Mouse (Mus musculus) limb, embryonic 14.5 days (tissue): ENCODE results near the gene Zc3h7a. TPM values are rescaled to one million over a fixed set of nuclear protein-coding genes. Genes with fewer than 3 reads are reported as not detected.

Experiments
- ATAC-seq: fragments of 200-750 bp; cut with Nextera tagmentation; 2 replicates; pipeline ENCODE4 v1.8.0; 2017; ENCODE audit warnings: low read depth, moderate number of reproducible peaks, moderate TSS enrichment; ENCODE audit not compliant: low FRiP score
- DNase-seq: peaks from one replicate; pipeline ENCODE4 v3.0.0-alpha.2; 2015; ENCODE audit warnings: low spot score
- H3K27ac ChIP-seq: fragments of 300-500 bp; sonication (generic); replicated peaks from 2 replicates; pipeline ENCODE4 v1.5.1; 2014; ENCODE audit warnings: low read depth, mild to moderate bottlenecking, low read length, moderate library complexity, mixed read lengths
- H3K27me3 ChIP-seq: fragments of 300-500 bp; sonication (generic); 2 replicates; pipeline ENCODE4 v1.6.1; 2014; ENCODE audit warnings: low read length, mixed read lengths; ENCODE audit not compliant: control insufficient read depth, insufficient read depth
- H3K36me3 ChIP-seq: fragments of 300-500 bp; sonication (generic); 2 replicates; pipeline ENCODE4 v1.6.1; 2014; ENCODE audit warnings: mild to moderate bottlenecking, low read length, moderate library complexity, mixed read lengths; ENCODE audit not compliant: control insufficient read depth, insufficient read depth
- H3K4me1 ChIP-seq: fragments of 300-500 bp; sonication (generic); 2 replicates; pipeline ENCODE4 v1.6.1; 2014; ENCODE audit warnings: antibody characterized with exemption, low read length, mixed read lengths; ENCODE audit not compliant: control insufficient read depth, insufficient read depth
- H3K4me2 ChIP-seq: fragments of 300-500 bp; sonication (generic); replicated peaks from 2 replicates; pipeline ENCODE4 v1.6.1; 2014; ENCODE audit warnings: low read depth, mild to moderate bottlenecking, low read length, moderate library complexity; ENCODE audit not compliant: severe bottlenecking
- H3K4me3 ChIP-seq: fragments of 300-500 bp; sonication (generic); replicated peaks from 2 replicates; pipeline ENCODE4 v1.5.1; 2014; ENCODE audit warnings: low read length
- H3K9ac ChIP-seq: fragments of 300-500 bp; sonication (generic); 2 replicates; pipeline ENCODE4 v1.6.1; 2014; ENCODE audit warnings: mild to moderate bottlenecking, low read depth, low read length, moderate library complexity; ENCODE audit not compliant: severe bottlenecking
- H3K9me3 ChIP-seq: fragments of 300-500 bp; sonication (generic); 2 replicates; pipeline ENCODE4 v1.6.1; 2016; ENCODE audit warnings: low read length; ENCODE audit not compliant: control insufficient read depth
- POLR2A ChIP-seq: fragments of 200-500 bp; IDR thresholded peaks from 2 replicates; pipeline ENCODE4 v1.8.0; 2012; ENCODE audit warnings: inconsistent platforms, mild to moderate bottlenecking, moderate library complexity, borderline replicate concordance; ENCODE audit not compliant: insufficient read depth, insufficient read length; ENCODE audit errors: extremely low read depth
- WGBS: fragments of 180-500 bp; shearing (Covaris S2); extraction: QIAGEN DNeasy Blood & Tissue Kit; methylation state at CpG from one replicate; pipeline ENCODE4 v1.1.7; 2014; 5-methylcytosine and 5-hydroxymethylcytosine counted together
- polyA plus RNA-seq, 2 experiments: library from polyadenylated mRNA; depleted of rRNA in 1 of 2; stranded (reverse) in 1 of 2; unstranded in 1 of 2; fragments of >200 nt; fragmentation: Nextera tagmentation in 1 of 2; extraction: Ambion mirVana in 1 of 2; gene quantifications; 2 replicates each; pipeline versions ENCODE4 v1.2.1 to v1.2.3; 2012 to 2014

Zc3h7a gene
- polyA plus RNA-seq (2012; rRNA removed) (191 and 218 TPM in 2 replicates), polyA plus RNA-seq (2014; fragmentation: Nextera tagmentation; extraction: Ambion mirVana) (94.9 and 105 TPM in 2 replicates)

DNA sequence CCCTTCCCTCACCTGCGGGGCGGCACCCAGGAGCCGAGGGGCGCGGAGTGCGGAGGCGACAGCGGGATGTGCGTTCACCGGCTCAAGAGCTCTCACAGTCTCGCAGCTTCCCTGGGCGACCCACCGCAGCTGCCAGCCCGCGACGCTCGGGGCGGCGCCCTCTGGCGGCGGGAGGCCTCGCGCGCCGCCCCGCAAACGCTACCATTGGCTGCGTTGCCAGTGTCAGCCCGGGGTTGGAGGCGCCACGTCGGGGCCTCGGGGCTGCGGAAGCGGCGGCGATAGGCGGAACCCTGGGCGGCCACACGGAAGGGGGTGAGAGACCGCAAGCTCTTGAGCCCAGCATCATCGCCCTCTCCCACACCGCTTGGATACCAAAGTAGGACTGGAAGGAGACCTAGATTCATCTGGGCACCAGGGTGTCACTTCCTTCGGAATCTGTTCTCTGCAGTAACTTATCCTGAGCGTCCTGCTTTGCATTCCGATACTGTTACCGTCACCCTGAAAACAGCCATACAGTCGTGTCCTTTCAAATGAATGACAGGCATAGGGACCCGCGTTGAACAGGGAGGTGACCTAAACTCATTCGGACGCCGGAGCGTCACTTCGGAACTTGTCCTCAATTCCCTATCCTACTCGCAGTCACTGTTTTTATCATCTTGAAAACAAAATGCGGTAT is at the start of gene Zc3h7a:
Gene Zc3h7a, minus strand, starts transcription at position 186 of the 676 bp plus-strand sequence.
- peaks cover 6% of the 10 kb centered on the region; the same call in 1 of the 2 replicates for H3K4me1 ChIP-seq
- H3K27ac ChIP-seq, result peak within 1 kb of the TSS; percentile 81
- peak; percentile 87 for DNase-seq
- peak; percentile 91 for ATAC-seq
- peak; percentile 42; the same call in 1 of the 2 replicates for TF ChIP-seq POLR2A
- H3K4me2 ChIP-seq, result peak within 1 kb of the TSS; percentile 88
- no peaks in the 10 kb centered on the region for H3K27me3 ChIP-seq
- H3K9me3 ChIP-seq, result no peaks in the 10 kb centered on the region
- H3K4me3 ChIP-seq, result peak within 1 kb of the TSS; percentile 94
- no peaks in the 10 kb centered on the region for H3K36me3 ChIP-seq
- H3K9ac ChIP-seq, result peak within 1 kb of the TSS; percentile 77
- under 1% methylated on average over 56 of the region's 57 CpGs for WGBS

DNA sequence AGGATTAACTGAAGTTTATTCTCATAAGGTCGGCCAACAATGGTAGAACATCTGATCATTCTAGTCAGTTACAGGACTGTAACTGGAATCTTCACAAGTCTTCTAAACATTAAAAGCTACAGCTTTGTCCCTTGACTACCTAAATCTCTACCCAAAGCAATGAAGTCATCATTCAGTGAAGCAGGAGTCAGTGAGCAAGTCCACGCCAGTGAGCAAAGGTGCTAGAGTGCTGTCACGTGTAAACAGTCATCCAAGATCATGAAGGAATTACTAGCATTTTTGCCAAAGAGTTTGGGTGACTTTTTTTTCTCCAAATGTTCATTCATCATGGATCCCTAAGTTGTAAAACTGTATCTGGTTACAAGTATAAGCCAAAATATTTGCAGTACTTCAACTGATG is 41.6 kb upstream of the Zc3h7a start:
- DNase-seq (no peak), ATAC-seq (no peak)
- Histone ChIP-seq H3K36me3 (peaks cover 56% of the 10 kb centered on the region), H3K4me1 (no peaks in the 10 kb centered on the region), H3K4me3 (no peak overlapping the region), H3K9me3 (no peaks in the 10 kb centered on the region), H3K4me2 (no peak overlapping the region), H3K27me3 (no peaks in the 10 kb centered on the region), H3K9ac (no peak overlapping the region), H3K27ac (no peak overlapping the region)
- TF ChIP-seq POLR2A, result no peak
- WGBS, result 87% methylated on average over 3 of the region's 3 CpGs

DNA sequence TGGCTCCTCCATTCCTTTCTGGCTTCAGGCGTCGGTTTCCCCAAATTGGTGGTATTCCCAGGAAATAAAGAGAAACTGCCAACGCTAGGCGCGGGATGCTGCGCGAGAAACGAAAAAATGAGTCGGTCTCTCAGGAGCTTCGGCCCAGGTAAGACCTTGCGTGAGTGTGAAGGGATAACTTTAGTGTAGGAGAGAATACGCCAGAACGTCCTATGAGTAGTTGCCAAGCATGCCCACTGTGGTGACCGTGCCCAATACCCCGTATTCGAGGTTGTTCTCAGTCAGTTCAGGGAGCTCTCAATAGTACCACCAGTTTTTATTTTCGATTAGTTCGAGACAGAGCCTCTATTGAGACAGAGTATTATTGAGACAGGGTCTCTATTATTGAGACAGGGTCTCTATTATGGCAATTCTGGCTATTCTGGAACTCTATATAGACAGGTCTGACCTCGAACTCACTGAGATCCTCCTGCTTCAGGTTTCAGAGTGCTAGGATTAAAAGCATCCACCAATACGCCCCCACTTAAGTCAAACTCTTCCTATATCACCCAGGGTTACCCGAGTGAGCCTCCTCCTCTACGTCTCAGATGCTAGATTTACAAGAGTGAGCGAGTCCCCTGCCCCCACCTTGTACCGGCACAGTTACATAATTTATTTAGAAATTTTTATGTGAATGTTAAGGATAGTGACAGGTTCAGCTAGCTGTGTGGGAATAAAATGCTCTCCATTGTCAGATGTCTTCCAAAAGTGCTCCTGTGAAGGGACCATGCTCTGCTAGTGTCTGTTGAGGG is 27.6 kb upstream of the Zc3h7a start:
- Histone ChIP-seq H3K4me1 (peaks cover 15% of the 10 kb centered on the region), H3K4me3 (peak overlapping the region; percentile 80), H3K27ac (peak overlapping the region; percentile 81), H3K27me3 (no peaks in the 10 kb centered on the region), H3K9ac (peak overlapping the region; percentile 85), H3K4me2 (peak overlapping the region; percentile 69), H3K9me3 (no peaks in the 10 kb centered on the region), H3K36me3 (peaks cover 41% of the 10 kb centered on the region)
- no peak for ATAC-seq
- TF ChIP-seq POLR2A, result no peak
- 5% methylated on average over 24 of the region's 24 CpGs for WGBS
- no peak for DNase-seq

DNA sequence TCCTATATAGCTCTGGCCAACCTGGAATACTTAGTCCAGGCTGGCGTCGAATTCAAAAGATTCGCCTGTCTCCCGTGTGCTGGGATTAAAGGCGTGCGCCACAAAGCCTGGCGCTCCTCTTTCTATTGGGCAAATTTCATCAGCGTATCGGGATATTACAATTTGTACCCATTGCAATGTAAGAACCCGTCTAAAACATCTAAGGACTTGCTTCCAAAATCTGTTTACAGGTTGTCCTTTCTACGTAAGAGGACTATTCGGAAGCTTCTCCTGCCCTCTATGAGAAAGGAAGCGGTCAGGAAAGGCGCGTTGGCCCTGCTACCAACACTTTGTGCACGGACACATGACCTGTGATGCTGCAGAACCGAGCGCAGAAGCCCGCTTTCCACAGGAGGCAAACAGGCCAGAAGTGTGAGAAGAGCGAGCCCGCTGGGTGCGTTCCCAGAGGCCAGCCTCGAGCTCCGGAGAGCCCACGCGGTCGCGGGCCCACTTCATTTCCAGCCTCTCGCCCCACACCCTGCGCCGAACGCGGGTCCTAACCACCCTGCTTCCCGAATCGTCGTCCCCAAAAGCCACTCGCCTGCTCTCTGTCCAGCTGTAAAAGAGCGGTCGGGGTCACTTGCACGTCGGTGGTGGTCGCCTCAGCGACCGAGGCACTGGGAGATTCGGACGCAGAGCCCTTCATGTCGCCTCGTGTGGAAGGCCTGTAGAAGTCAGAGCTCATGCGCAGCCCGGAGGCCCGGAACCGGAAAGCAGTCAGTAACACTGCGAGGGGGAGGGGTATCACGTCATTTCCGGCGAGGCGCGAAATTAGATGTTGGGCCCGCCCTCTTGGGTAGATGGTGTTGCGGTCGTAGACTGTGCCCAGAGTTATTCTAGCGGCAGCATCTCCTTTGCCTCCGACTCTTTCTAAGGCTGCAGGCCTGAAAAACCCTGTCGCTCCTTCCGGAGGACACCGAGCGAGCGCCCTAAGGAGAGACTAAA is 26.7 kb upstream of the Zc3h7a start, which contains the start of gene Rsl1d1:
Gene Rsl1d1, minus strand, starts transcription at position 761 of the 984 bp plus-strand sequence.
- peak within 1 kb of the TSS; percentile 80 for H3K4me3 ChIP-seq
- peak within 1 kb of the TSS; percentile 81 for H3K27ac ChIP-seq
- no peaks in the 10 kb centered on the region for H3K27me3 ChIP-seq
- peaks cover 15% of the 10 kb centered on the region for H3K4me1 ChIP-seq
- peak within 1 kb of the TSS; percentile 85 for H3K9ac ChIP-seq
- peaks cover 46% of the 10 kb centered on the region for H3K36me3 ChIP-seq
- ATAC-seq (peak; percentile 97), DNase-seq (peak; percentile 98)
- under 1% methylated on average over 68 of the region's 68 CpGs for WGBS
- H3K4me2 ChIP-seq, result peak within 1 kb of the TSS; percentile 69
- H3K9me3 ChIP-seq, result no peaks in the 10 kb centered on the region
- TF ChIP-seq POLR2A, result no peak
